Mouse (Mus musculus) embryonic facial prominence, embryonic 10.5 days (tissue): Measurements from ENCODE around the gene Tmem255b. TPM values are rescaled to one million over a fixed set of nuclear protein-coding genes. Genes with fewer than 3 reads are reported as not detected.

Source experiments
- DNase-seq: peaks from one replicate; pipeline ENCODE4 v3.0.0-alpha.2; 2017; ENCODE audit warnings: low spot score
- H3K27ac ChIP-seq: fragments of 300-500 bp; sonication (generic); replicated peaks from 2 replicates; pipeline ENCODE4 v1.5.1; 2016; ENCODE audit warnings: mild to moderate bottlenecking
- H3K27me3 ChIP-seq: fragments of 300-500 bp; sonication (generic); replicated peaks from 2 replicates; pipeline ENCODE4 v1.6.1; 2016; ENCODE audit warnings: low read depth, mild to moderate bottlenecking; ENCODE audit not compliant: poor library complexity, severe bottlenecking
- H3K36me3 ChIP-seq: fragments of 300-500 bp; sonication (generic); replicated peaks from 2 replicates; pipeline ENCODE4 v1.6.1; 2016; ENCODE audit warnings: mild to moderate bottlenecking, moderate library complexity
- H3K4me1 ChIP-seq: fragments of 300-500 bp; sonication (generic); 2 replicates; pipeline ENCODE4 v1.6.1; 2016
- H3K4me3 ChIP-seq: fragments of 300-500 bp; sonication (generic); 2 replicates; pipeline ENCODE4 v1.5.1; 2016; ENCODE audit warnings: mild to moderate bottlenecking, moderate library complexity
- H3K9me3 ChIP-seq: fragments of 300-500 bp; sonication (generic); 2 replicates; pipeline ENCODE4 v1.6.1; 2016; ENCODE audit warnings: mild to moderate bottlenecking
- WGBS: fragments of 180-500 bp; shearing (Covaris S2); methylation state at CpG from one replicate; pipeline ENCODE4 v1.1.7; 2016; 5-methylcytosine and 5-hydroxymethylcytosine counted together
- polyA plus RNA-seq: library from polyadenylated mRNA; unstranded; fragments of >200 nt; fragmentation: Nextera tagmentation; extraction: Ambion mirVana; gene quantifications from 2 replicates; pipeline ENCODE4 v1.2.1, GENCODE M21; 2016

The Tmem255b gene
- polyA plus RNA-seq, 1 experiment from 2014 or later, result 0.20 TPM

GRCm38 (mm10) chr8:13454341-13455113, 19.5 kb downstream of the Tmem255b start:
- 76% methylated on average over 8 of the region's 8 CpGs for WGBS
- no peaks in the 10 kb centered on the region for H3K36me3 ChIP-seq
- no peaks in the 10 kb centered on the region for H3K9me3 ChIP-seq
- DNase-seq, result no peak
- H3K27ac ChIP-seq, result no peak overlapping the region
- no peaks in the 10 kb centered on the region for H3K27me3 ChIP-seq
- no peak overlapping the region for H3K4me3 ChIP-seq
- H3K4me1 ChIP-seq, result no peaks in the 10 kb centered on the region

- H3K9me3 ChIP-seq, result no peaks in the 10 kb centered on the region
- no peaks in the 10 kb centered on the region for H3K4me1 ChIP-seq
- 50% methylated on average over 2 of the region's 2 CpGs for WGBS
- DNase-seq, result peak; percentile 56
- no peaks in the 10 kb centered on the region for H3K27me3 ChIP-seq
- no peak overlapping the region for H3K27ac ChIP-seq
- H3K36me3 ChIP-seq, result no peaks in the 10 kb centered on the region
- no peak overlapping the region for H3K4me3 ChIP-seq
These were observed 20.3 kb downstream of the Tmem255b start for GRCm38 (mm10) chr8:13455295-13455694.

GRCm38 (mm10) chr8:13459431-13459830, 24.4 kb downstream of the Tmem255b start:
- H3K4me1 ChIP-seq, result peaks cover 12% of the 10 kb centered on the region; the same call in 1 of the 2 replicates
- no peak overlapping the region for H3K27ac ChIP-seq
- 89% methylated on average over 4 of the region's 4 CpGs for WGBS
- no peaks in the 10 kb centered on the region for H3K36me3 ChIP-seq
- no peak for DNase-seq
- H3K27me3 ChIP-seq, result no peaks in the 10 kb centered on the region
- no peaks in the 10 kb centered on the region for H3K9me3 ChIP-seq
- H3K4me3 ChIP-seq, result no peak overlapping the region

- Histone ChIP-seq H3K9me3 (no peaks in the 10 kb centered on the region), H3K27ac (no peak overlapping the region), H3K36me3 (no peaks in the 10 kb centered on the region), H3K4me1 (peaks cover 19% of the 10 kb centered on the region), H3K27me3 (no peaks in the 10 kb centered on the region), H3K4me3 (no peak overlapping the region)
- DNase-seq, result no peak
- WGBS, result 76% methylated on average over 17 of the region's 17 CpGs
These were observed 26.2 kb downstream of the Tmem255b start for GRCm38 (mm10) chr8:13461085-13461765.

GRCm38 (mm10) chr8:13461843-13462242, 26.9 kb downstream of the Tmem255b start:
- Histone ChIP-seq H3K27ac (no peak overlapping the region), H3K9me3 (no peaks in the 10 kb centered on the region), H3K4me1 (peaks cover 19% of the 10 kb centered on the region), H3K4me3 (no peak overlapping the region), H3K36me3 (no peaks in the 10 kb centered on the region), H3K27me3 (no peaks in the 10 kb centered on the region)
- WGBS, result 45% methylated on average over 4 of the region's 4 CpGs
- DNase-seq, result peak; percentile 78

GRCm38 (mm10) chr8:13462392-13462791, 27.4 kb downstream of the Tmem255b start:
- DNase-seq, result no peak
- no peaks in the 10 kb centered on the region for H3K9me3 ChIP-seq
- 79% methylated on average over 10 of the region's 10 CpGs for WGBS

GRCm38 (mm10) chr8:13465324-13465723, 30.3 kb downstream of the Tmem255b start:
- Histone ChIP-seq H3K4me1 (peaks cover 19% of the 10 kb centered on the region), H3K36me3 (no peaks in the 10 kb centered on the region), H3K4me3 (no peak overlapping the region), H3K27ac (no peak overlapping the region), H3K9me3 (no peaks in the 10 kb centered on the region), H3K27me3 (no peaks in the 10 kb centered on the region)
- 73% methylated on average over 7 of the region's 7 CpGs for WGBS
- peak; percentile 29 for DNase-seq

More at GRCm38 (mm10) chr8:13462392-13462791, 27.4 kb downstream of the Tmem255b start:
- H3K27me3 ChIP-seq, result no peaks in the 10 kb centered on the region
- H3K4me3 ChIP-seq, result no peak overlapping the region
- no peaks in the 10 kb centered on the region for H3K36me3 ChIP-seq
- peaks cover 19% of the 10 kb centered on the region for H3K4me1 ChIP-seq
- no peak overlapping the region for H3K27ac ChIP-seq

- WGBS, result 62% methylated on average over 5 of the region's 5 CpGs
- no peaks in the 10 kb centered on the region for H3K27me3 ChIP-seq
- no peak overlapping the region for H3K27ac ChIP-seq
- H3K4me1 ChIP-seq, result peaks cover 11% of the 10 kb centered on the region
- no peak overlapping the region for H3K4me3 ChIP-seq
- no peaks in the 10 kb centered on the region for H3K9me3 ChIP-seq
- H3K36me3 ChIP-seq, result no peaks in the 10 kb centered on the region
- no peak for DNase-seq
These were observed 32.0 kb downstream of the Tmem255b start for GRCm38 (mm10) chr8:13466989-13467388.

- no peaks in the 10 kb centered on the region for H3K9me3 ChIP-seq
- H3K4me1 ChIP-seq, result peaks cover 17% of the 10 kb centered on the region
- no peaks in the 10 kb centered on the region for H3K36me3 ChIP-seq
- 81% methylated on average over 9 of the region's 9 CpGs for WGBS
- no peak overlapping the region for H3K4me3 ChIP-seq
- no peak overlapping the region for H3K27ac ChIP-seq
- H3K27me3 ChIP-seq, result no peaks in the 10 kb centered on the region
- DNase-seq, result no peak
These were observed 33.7 kb downstream of the Tmem255b start for GRCm38 (mm10) chr8:13468737-13469136.

- no peak for DNase-seq
- Histone ChIP-seq H3K36me3 (no peaks in the 10 kb centered on the region), H3K27ac (no peak overlapping the region), H3K4me1 (peaks cover 5% of the 10 kb centered on the region; the same call in 1 of the 2 replicates), H3K27me3 (no peaks in the 10 kb centered on the region), H3K4me3 (no peak overlapping the region), H3K9me3 (no peaks in the 10 kb centered on the region)
- WGBS, result 86% methylated on average over 11 of the region's 11 CpGs
These were observed 36.5 kb downstream of the Tmem255b start for GRCm38 (mm10) chr8:13471484-13471883.

GRCm38 (mm10) chr8:13472284-13472683, 37.3 kb downstream of the Tmem255b start:
- WGBS, result 73% methylated on average over 7 of the region's 7 CpGs
- Histone ChIP-seq H3K4me3 (no peak overlapping the region), H3K36me3 (no peaks in the 10 kb centered on the region), H3K9me3 (no peaks in the 10 kb centered on the region), H3K4me1 (peaks cover 5% of the 10 kb centered on the region; the same call in 1 of the 2 replicates), H3K27me3 (no peaks in the 10 kb centered on the region), H3K27ac (no peak overlapping the region)
- peak; percentile 48 for DNase-seq

GRCm38 (mm10) chr8:13475892-13476291, 40.9 kb downstream of the Tmem255b start:
- DNase-seq, result no peak
- Histone ChIP-seq H3K4me3 (no peak overlapping the region), H3K27ac (no peak overlapping the region), H3K36me3 (no peaks in the 10 kb centered on the region), H3K27me3 (no peaks in the 10 kb centered on the region), H3K9me3 (no peaks in the 10 kb centered on the region), H3K4me1 (peaks cover 5% of the 10 kb centered on the region; the same call in 1 of the 2 replicates)
- 56% methylated on average over 9 of the region's 9 CpGs for WGBS

- no peak for DNase-seq
- 84% methylated on average over 7 of the region's 7 CpGs for WGBS
- Histone ChIP-seq H3K27ac (no peak overlapping the region), H3K27me3 (no peaks in the 10 kb centered on the region), H3K9me3 (no peaks in the 10 kb centered on the region), H3K36me3 (no peaks in the 10 kb centered on the region), H3K4me3 (no peak overlapping the region), H3K4me1 (no peaks in the 10 kb centered on the region)
These were observed 46.1 kb downstream of the Tmem255b start for GRCm38 (mm10) chr8:13481089-13481554.
